Comparison of ENCODE assay signal across 11 mouse cellular contexts in genomic region chr3:27473801-27474599, GRCm38 (mm10).
DNase-seq lines count a peak whose midpoint lies in the region; ATAC-seq and TF ChIP-seq lines count a peak whose summit lies in the region.
"Had no signal": no experiment of that assay in that cellular context is flagged by ENCODE, and none has a peak within 500 bp of the region (broad histone marks: within the 10 kb centered on the region; RNA-seq: fewer than 3 reads in every experiment).

No protein-coding gene starts in this region.

- H3K9me3 ChIP-seq in embryonic facial prominence, embryonic 11.5 days (replicated peaks; ENCODE audit: control insufficient read depth, low read length): no peaks in the 10 kb centered on the region
- peaks cover 5% of the 10 kb centered on the region; the same call in 1 of the 2 replicates for H3K9me3 ChIP-seq in embryonic facial prominence, embryonic 10.5 days
- no peaks in the 10 kb centered on the region for H3K9me3 ChIP-seq in hindbrain, embryonic 12.5 days (replicated peaks)

- peak; percentile 21 for DNase-seq in embryonic facial prominence, embryonic 11.5 days (ENCODE audit: low spot score)
- no peak for DNase-seq in embryonic facial prominence, embryonic 10.5 days (ENCODE audit: low spot score)
- peak; percentile 71 for DNase-seq in urinary bladder, postnatal 14 days (ENCODE audit: low spot score)
- no peak for DNase-seq in urinary bladder, adult 2 months (ENCODE audit: low spot score)
- peak; percentile 95 for DNase-seq in kidney, adult 2 months
- DNase-seq in urinary bladder, postnatal 36 days (ENCODE audit: low spot score in 2 of 2): peak; percentile 68 to 69
- no peak for DNase-seq in neural tube, embryonic 10.5 days (ENCODE audit: extremely low spot score, low spot score)
- DNase-seq: thymus, postnatal 14 days had no signal

- no peaks in the 10 kb centered on the region for H3K4me1 ChIP-seq in embryonic facial prominence, embryonic 11.5 days (ENCODE audit: control insufficient read depth, insufficient read depth, low read length)
- H3K4me1 ChIP-seq in embryonic facial prominence, embryonic 10.5 days: no peaks in the 10 kb centered on the region
- peaks cover 9% of the 10 kb centered on the region for H3K4me1 ChIP-seq in kidney, adult 2 months (ENCODE audit: control insufficient read depth, insufficient read depth, low read length)
- H3K4me1 ChIP-seq in hindbrain, embryonic 12.5 days: no peaks in the 10 kb centered on the region

- no peaks in the 10 kb centered on the region for H3K27me3 ChIP-seq in embryonic facial prominence, embryonic 11.5 days (ENCODE audit: control insufficient read depth, insufficient read depth, low read length)
- H3K27me3 ChIP-seq in embryonic facial prominence, embryonic 10.5 days (replicated peaks; ENCODE audit: low read depth, poor library complexity, severe bottlenecking): no peaks in the 10 kb centered on the region
- H3K27me3 ChIP-seq in kidney, adult 2 months (replicated peaks; ENCODE audit: control insufficient read depth, insufficient read depth, low read length): no peaks in the 10 kb centered on the region
- no peaks in the 10 kb centered on the region for H3K27me3 ChIP-seq in hindbrain, embryonic 12.5 days

- no peak for TF ChIP-seq CTCF in kidney, adult 2 months (conservative IDR thresholded peaks at IDR 0.05; ENCODE audit: insufficient read depth, insufficient read length, low read depth, low read length)

- ATAC-seq in embryonic facial prominence, embryonic 11.5 days (replicated peaks; ENCODE audit: insufficient number of reproducible peaks, low FRiP score, low TSS enrichment, low read depth): no peak
- ATAC-seq in hindbrain, embryonic 12.5 days (ENCODE audit: low FRiP score): no peak
- ATAC-seq: forebrain, embryonic 14.5 days; intestine, embryonic 16.5 days had no signal

- 88% methylated on average over 14 of the region's 14 CpGs for WGBS in embryonic facial prominence, embryonic 11.5 days
- 88% methylated on average over 14 of the region's 14 CpGs for WGBS in embryonic facial prominence, embryonic 10.5 days
- whole genome bisulfite sequencing in kidney, adult 2 months: 50% methylated on average over 14 of the region's 14 CpGs
- 89% methylated on average over 14 of the region's 14 CpGs for WGBS in hindbrain, embryonic 12.5 days

- no peak for TF ChIP-seq POLR2A in kidney, adult 2 months (IDR thresholded peaks at IDR 0.05; ENCODE audit: low read depth, low read length)

- no peaks in the 10 kb centered on the region for H3K36me3 ChIP-seq in embryonic facial prominence, embryonic 11.5 days (replicated peaks; ENCODE audit: control insufficient read depth, insufficient read depth, low read depth, low read length)
- peaks cover 36% of the 10 kb centered on the region for H3K36me3 ChIP-seq in embryonic facial prominence, embryonic 10.5 days (replicated peaks)
- no peaks in the 10 kb centered on the region for H3K36me3 ChIP-seq in kidney, adult 2 months (ENCODE audit: control insufficient read depth, insufficient read depth, low read length)
- H3K36me3 ChIP-seq in hindbrain, embryonic 12.5 days: peaks cover 17% of the 10 kb centered on the region

- no peak overlapping the region for H3K4me2 ChIP-seq in embryonic facial prominence, embryonic 11.5 days (ENCODE audit: low read depth, low read length)
- no peak overlapping the region for H3K4me2 ChIP-seq in hindbrain, embryonic 12.5 days (replicated peaks)

- H3K27ac ChIP-seq in embryonic facial prominence, embryonic 11.5 days (replicated peaks; ENCODE audit: low read depth, low read length): no peak overlapping the region
- no peak overlapping the region for H3K27ac ChIP-seq in embryonic facial prominence, embryonic 10.5 days (replicated peaks)
- H3K27ac ChIP-seq in kidney, adult 2 months (ENCODE audit: insufficient read depth, low read depth, low read length): peak overlapping the region; percentile 70
- H3K27ac ChIP-seq in hindbrain, embryonic 12.5 days: no peak overlapping the region

- H3K9ac ChIP-seq in embryonic facial prominence, embryonic 11.5 days (replicated peaks; ENCODE audit: low read length): no peak overlapping the region
- no peak overlapping the region for H3K9ac ChIP-seq in hindbrain, embryonic 12.5 days

- no peak overlapping the region for H3K4me3 ChIP-seq in embryonic facial prominence, embryonic 11.5 days (ENCODE audit: low read depth, low read length)
- no peak overlapping the region for H3K4me3 ChIP-seq in embryonic facial prominence, embryonic 10.5 days
- no peak overlapping the region for H3K4me3 ChIP-seq in kidney, adult 2 months (ENCODE audit: insufficient read depth, low read depth, low read length)
- no peak overlapping the region for H3K4me3 ChIP-seq in hindbrain, embryonic 12.5 days

Comparison
In these comparisons a context has a peak if more than half of its experiments do, and no peak if none do; other contexts are left out.
1. DNase-seq: peak in embryonic facial prominence, embryonic 11.5 days (single experiment), urinary bladder, postnatal 14 days (single experiment), kidney, adult 2 months (single experiment) and urinary bladder, postnatal 36 days (2 of 2); none in embryonic facial prominence, embryonic 10.5 days (single experiment), urinary bladder, adult 2 months (single experiment) and neural tube, embryonic 10.5 days (single experiment).